Mouse (Mus musculus): ENCODE data around the gene Espn. TPM values are rescaled to one million over a fixed set of nuclear protein-coding genes. Genes with fewer than 3 reads are reported as not detected.

The Espn gene
- polyA plus RNA-seq, 2 experiments = 1.7 TPM

DNA sequence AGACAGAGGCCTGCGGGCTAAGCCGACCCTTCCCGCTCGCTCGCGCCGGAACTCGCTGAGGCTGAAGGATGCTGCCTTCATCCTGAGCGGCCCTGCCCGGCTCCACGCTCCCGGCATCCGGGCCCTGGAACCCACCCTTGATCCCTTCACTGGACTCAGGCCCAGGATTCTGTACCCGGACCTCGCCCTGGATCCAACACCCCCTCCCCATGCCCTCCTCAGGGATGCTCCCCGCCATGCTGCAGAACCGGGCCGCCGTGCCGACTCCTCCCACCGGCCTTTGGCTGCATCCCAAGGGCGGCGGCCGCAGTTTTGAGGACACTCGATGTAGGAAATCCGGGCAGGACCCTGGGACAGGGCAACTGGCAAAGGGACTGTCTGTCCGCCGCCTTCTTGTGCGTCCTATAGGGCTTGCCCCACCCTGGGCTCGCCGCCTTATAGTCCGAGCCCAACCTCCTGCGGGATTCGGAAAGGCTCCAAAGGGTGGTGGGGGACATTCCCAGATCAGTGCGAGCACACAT lies 26.2 kb upstream of the Espn start:
- 1% methylated on average over 35 of the region's 35 CpGs for WGBS
- H3K36me3 ChIP-seq (ENCODE audit: control insufficient read depth, insufficient read depth, low read length) = no peaks in the 10 kb centered on the region
- H3K4me2 ChIP-seq (replicated peaks; ENCODE audit: low read depth, low read length, severe bottlenecking) = peak overlapping the region; percentile 95
- peak overlapping the region; percentile 91 for H3K9ac ChIP-seq (ENCODE audit: low read depth, low read length, severe bottlenecking)
- peak overlapping the region; percentile 67 for H3K4me3 ChIP-seq (replicated peaks; ENCODE audit: low read length)
- TF ChIP-seq POLR2A (IDR thresholded peaks at IDR 0.05; ENCODE audit: borderline replicate concordance, extremely low read depth, insufficient read depth, insufficient read length) = no peak
- H3K27me3 ChIP-seq (ENCODE audit: control insufficient read depth, insufficient read depth, low read length) = peaks cover 13% of the 10 kb centered on the region
- H3K9me3 ChIP-seq (ENCODE audit: control insufficient read depth, low read length) = no peaks in the 10 kb centered on the region
- peaks cover 11% of the 10 kb centered on the region; the same call in 1 of the 2 replicates for H3K4me1 ChIP-seq (ENCODE audit: control insufficient read depth, insufficient read depth, low read length)
- ATAC-seq (ENCODE audit: low FRiP score, low read depth) (peak; percentile 54; the same call in 1 of the 2 replicates), DNase-seq (ENCODE audit: low spot score) (no peak)
- no peak overlapping the region for H3K27ac ChIP-seq (replicated peaks; ENCODE audit: low read depth, low read length)

DNA sequence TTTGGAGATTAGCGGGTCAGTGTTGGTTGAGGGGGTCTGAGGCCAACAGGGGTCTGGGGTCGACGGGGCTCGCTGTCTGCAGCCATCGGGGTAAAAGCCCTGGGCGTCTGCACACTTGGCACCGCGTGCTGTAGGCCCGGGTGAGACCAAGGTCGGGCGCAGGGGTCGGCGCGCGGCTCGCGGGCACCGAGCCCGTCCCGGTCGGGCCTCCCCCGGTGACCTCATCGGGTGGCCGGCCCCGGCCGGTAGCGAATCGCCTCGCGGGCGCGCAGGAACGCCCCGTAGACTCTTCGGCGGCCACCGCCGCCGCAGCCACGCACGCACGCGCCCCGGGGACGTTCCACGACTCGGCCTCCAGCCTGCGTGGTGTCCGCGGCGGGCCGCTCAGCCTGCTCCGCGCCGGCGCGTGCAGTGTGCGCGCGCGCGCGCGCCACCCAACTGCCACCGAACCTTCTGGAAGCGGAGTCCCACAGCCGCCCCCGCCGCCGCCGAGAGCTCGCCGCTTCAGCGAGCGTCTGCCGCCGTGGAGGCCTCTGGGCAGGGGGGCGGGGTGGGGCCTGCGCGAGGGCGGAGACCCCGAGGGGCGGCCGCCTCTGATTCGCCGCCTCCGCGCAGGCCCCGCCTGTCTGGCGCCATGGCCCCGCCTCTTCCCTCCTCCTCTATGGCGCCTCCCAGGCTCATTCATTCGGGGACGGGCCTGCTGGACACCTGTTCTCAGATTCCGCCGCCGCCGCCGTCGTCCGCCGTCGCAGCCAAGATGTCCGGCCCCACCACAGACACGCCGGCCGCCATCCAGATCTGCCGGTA lies 25.6 kb upstream of the Espn start, which contains the start of gene Acot7:
Gene Acot7, plus strand, starts transcription at position 598 of the 807 bp plus-strand sequence.
- ATAC-seq (ENCODE audit: low FRiP score, low read depth) = peak; percentile 98
- Histone ChIP-seq H3K36me3 (ENCODE audit: control insufficient read depth, insufficient read depth, low read length) (no peaks in the 10 kb centered on the region), H3K27ac (replicated peaks; ENCODE audit: low read depth, low read length) (peak within 1 kb of the TSS; percentile 72), H3K27me3 (ENCODE audit: control insufficient read depth, insufficient read depth, low read length) (peaks cover 13% of the 10 kb centered on the region), H3K9ac (ENCODE audit: low read depth, low read length, severe bottlenecking) (peak within 1 kb of the TSS; percentile 91), H3K4me2 (replicated peaks; ENCODE audit: low read depth, low read length, severe bottlenecking) (peak within 1 kb of the TSS; percentile 95), H3K4me1 (ENCODE audit: control insufficient read depth, insufficient read depth, low read length) (peaks cover 11% of the 10 kb centered on the region; the same call in 1 of the 2 replicates), H3K4me3 (replicated peaks; ENCODE audit: low read length) (peak within 1 kb of the TSS; percentile 67), H3K9me3 (ENCODE audit: control insufficient read depth, low read length) (no peaks in the 10 kb centered on the region)
- under 1% methylated on average over 47 of the region's 108 CpGs for WGBS
- peak; percentile 82; the same call in 1 of the 2 replicates for TF ChIP-seq POLR2A (IDR thresholded peaks at IDR 0.05; ENCODE audit: borderline replicate concordance, extremely low read depth, insufficient read depth, insufficient read length)
- peak; percentile 93 for DNase-seq (ENCODE audit: low spot score)

GRCm38 (mm10) chr4:152177174-152177536 lies 25.0 kb upstream of the Espn start:
- peak overlapping the region; percentile 91 for H3K9ac ChIP-seq (ENCODE audit: low read depth, low read length, severe bottlenecking)
- TF ChIP-seq POLR2A (IDR thresholded peaks at IDR 0.05; ENCODE audit: borderline replicate concordance, extremely low read depth, insufficient read depth, insufficient read length) = no peak
- peak overlapping the region; percentile 72; the same call in 1 of the 2 replicates for H3K27ac ChIP-seq (replicated peaks; ENCODE audit: low read depth, low read length)

DNA sequence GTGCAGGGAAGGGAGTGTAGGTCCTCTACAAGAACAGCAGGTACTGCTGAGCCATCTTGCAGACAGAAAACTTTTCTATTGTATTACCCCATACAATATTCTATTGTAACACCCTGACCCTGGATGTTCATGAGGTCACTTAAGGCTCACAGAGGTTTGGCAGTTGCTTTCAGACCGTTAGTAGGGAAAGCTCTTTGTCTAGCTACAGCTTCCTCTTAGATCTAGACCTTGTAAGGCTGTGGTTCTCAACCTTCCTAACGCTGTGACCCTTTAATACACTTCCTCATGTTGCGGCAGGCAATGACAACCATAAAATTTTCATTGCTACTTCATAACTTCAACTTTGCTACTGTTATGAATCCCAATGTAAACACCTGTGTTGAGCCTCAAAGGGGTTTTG lies 24.5 kb upstream of the Espn start:
- H3K4me3 ChIP-seq (replicated peaks; ENCODE audit: low read length) = no peak overlapping the region
- ATAC-seq (ENCODE audit: low FRiP score, low read depth) (no peak), DNase-seq (ENCODE audit: low spot score) (no peak)
- H3K9ac ChIP-seq (ENCODE audit: low read depth, low read length, severe bottlenecking) = no peak overlapping the region
- H3K36me3 ChIP-seq (ENCODE audit: control insufficient read depth, insufficient read depth, low read length) = no peaks in the 10 kb centered on the region
- peaks cover 11% of the 10 kb centered on the region; the same call in 1 of the 2 replicates for H3K4me1 ChIP-seq (ENCODE audit: control insufficient read depth, insufficient read depth, low read length)
- no peaks in the 10 kb centered on the region for H3K9me3 ChIP-seq (ENCODE audit: control insufficient read depth, low read length)
- TF ChIP-seq POLR2A (IDR thresholded peaks at IDR 0.05; ENCODE audit: borderline replicate concordance, extremely low read depth, insufficient read depth, insufficient read length) = no peak
- peaks cover 13% of the 10 kb centered on the region for H3K27me3 ChIP-seq (ENCODE audit: control insufficient read depth, insufficient read depth, low read length)
- WGBS = 76% methylated on average over 3 of the region's 3 CpGs
- H3K27ac ChIP-seq (replicated peaks; ENCODE audit: low read depth, low read length) = no peak overlapping the region
- H3K4me2 ChIP-seq (replicated peaks; ENCODE audit: low read depth, low read length, severe bottlenecking) = no peak overlapping the region

More at GRCm38 (mm10) chr4:152177174-152177536, 25.0 kb upstream of the Espn start:
- Histone ChIP-seq H3K27me3 (ENCODE audit: control insufficient read depth, insufficient read depth, low read length) (peaks cover 13% of the 10 kb centered on the region), H3K4me2 (replicated peaks; ENCODE audit: low read depth, low read length, severe bottlenecking) (peak overlapping the region; percentile 95), H3K9me3 (ENCODE audit: control insufficient read depth, low read length) (no peaks in the 10 kb centered on the region), H3K4me1 (ENCODE audit: control insufficient read depth, insufficient read depth, low read length) (peaks cover 11% of the 10 kb centered on the region; the same call in 1 of the 2 replicates), H3K36me3 (ENCODE audit: control insufficient read depth, insufficient read depth, low read length) (no peaks in the 10 kb centered on the region), H3K4me3 (replicated peaks; ENCODE audit: low read length) (peak overlapping the region; percentile 67)
- ATAC-seq (ENCODE audit: low FRiP score, low read depth) = no peak
- no peak for DNase-seq (ENCODE audit: low spot score)
- WGBS = 68% methylated on average over 6 of the region's 6 CpGs

- no peaks in the 10 kb centered on the region for H3K36me3 ChIP-seq (ENCODE audit: control insufficient read depth, insufficient read depth, low read length)
- WGBS = 81% methylated on average over 9 of the region's 9 CpGs
- H3K4me2 ChIP-seq (replicated peaks; ENCODE audit: low read depth, low read length, severe bottlenecking) = no peak overlapping the region
- no peak overlapping the region for H3K9ac ChIP-seq (ENCODE audit: low read depth, low read length, severe bottlenecking)
- TF ChIP-seq POLR2A (IDR thresholded peaks at IDR 0.05; ENCODE audit: borderline replicate concordance, extremely low read depth, insufficient read depth, insufficient read length) = no peak
- H3K27ac ChIP-seq (replicated peaks; ENCODE audit: low read depth, low read length) = no peak overlapping the region
- H3K4me3 ChIP-seq (replicated peaks; ENCODE audit: low read length) = no peak overlapping the region
- peaks cover 7% of the 10 kb centered on the region for H3K27me3 ChIP-seq (ENCODE audit: control insufficient read depth, insufficient read depth, low read length)
- DNase-seq (ENCODE audit: low spot score) (no peak), ATAC-seq (ENCODE audit: low FRiP score, low read depth) (no peak)
- peaks cover 8% of the 10 kb centered on the region; the same call in 1 of the 2 replicates for H3K4me1 ChIP-seq (ENCODE audit: control insufficient read depth, insufficient read depth, low read length)
- H3K9me3 ChIP-seq (ENCODE audit: control insufficient read depth, low read length) = no peaks in the 10 kb centered on the region
These were observed 21.8 kb upstream of the Espn start for GRCm38 (mm10) chr4:152173956-152174355.

Measured in limb, embryonic 14.5 days (tissue).